Mouse (Mus musculus): ENCODE results near the gene Cd55b. TPM values are rescaled to one million over a fixed set of nuclear protein-coding genes. Genes with fewer than 3 reads are reported as not detected.
"Not testable (repeated sequence)": the region's sequence is repeated elsewhere in the genome, so short reads cannot be mapped to it uniquely, and the experiment has no call there.

Gene Cd55b
- under 1 TPM; 0.81 to 0.89 TPM for total RNA-seq (2021)
- long read RNA-seq, experiment 1, result 0 reads
- long read RNA-seq, experiment 2, result 0 reads

DNA sequence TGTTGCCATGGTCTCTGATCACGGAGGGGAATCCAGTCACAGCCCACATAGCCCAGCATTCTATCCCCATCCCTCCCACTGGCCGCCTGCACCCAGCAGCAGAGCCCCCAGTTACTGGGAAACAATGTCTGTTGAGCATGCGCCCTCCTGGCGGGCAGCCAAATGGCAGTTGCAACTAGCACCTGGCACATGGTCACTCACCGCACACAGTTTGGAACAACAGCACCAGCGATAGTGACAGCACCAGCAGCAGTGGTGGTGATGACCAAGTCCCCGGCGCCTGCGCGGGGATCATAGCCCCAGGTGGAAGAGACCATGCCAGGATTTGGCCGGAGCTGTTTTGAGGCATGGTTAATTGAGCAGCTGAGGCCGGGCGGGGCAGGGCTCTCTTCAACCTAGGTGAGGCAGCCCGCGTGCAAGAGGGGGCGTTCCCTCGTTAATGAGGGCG lies at the start of gene Cd55b:
Gene Cd55b (minus strand): TSS at position 346 of the 448 bp plus-strand sequence.
- no peak for DNase-seq (ENCODE audit: low spot score)

DNA sequence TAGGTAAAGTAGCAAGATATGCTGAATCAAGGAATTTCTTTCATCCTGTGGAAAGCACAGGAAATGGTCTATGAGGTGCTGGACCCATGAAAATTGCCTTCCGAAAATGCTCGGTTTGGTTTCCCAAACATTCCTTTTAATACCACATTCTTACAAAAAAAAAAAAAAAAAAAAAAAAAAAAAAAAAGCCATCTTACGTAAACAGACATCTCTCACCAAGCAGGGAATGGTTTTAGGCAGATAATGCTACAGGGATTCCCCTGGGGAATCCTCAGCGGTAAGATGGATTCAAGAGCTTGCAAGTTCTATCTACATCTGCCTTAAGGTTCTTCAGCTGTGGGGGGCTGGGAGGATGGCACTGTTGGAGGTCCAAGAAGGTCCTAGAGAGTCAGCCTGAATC lies 47.3 kb upstream of the Cd55b start:
- DNase-seq (ENCODE audit: low spot score), result no peak

DNA sequence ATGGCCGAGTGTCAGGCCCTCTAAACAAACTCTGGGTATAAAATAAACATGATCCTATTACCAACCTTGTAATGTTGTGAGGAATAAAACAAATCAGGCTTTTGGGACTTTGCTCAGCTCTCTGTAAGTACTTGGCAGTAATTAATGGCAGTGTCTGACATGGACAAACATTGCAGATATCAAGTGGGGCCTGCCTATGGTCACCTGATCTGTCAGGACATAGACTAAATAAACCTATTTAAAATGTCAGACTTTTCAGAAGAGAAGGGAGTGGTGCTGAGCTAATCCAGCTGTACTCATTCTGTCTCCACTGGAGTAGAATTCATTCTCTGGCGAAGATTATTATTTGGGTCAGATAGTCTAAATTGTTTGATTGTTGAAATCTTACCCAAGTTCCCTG lies 44.6 kb upstream of the Cd55b start:
- DNase-seq (ENCODE audit: low spot score), result no peak

DNA sequence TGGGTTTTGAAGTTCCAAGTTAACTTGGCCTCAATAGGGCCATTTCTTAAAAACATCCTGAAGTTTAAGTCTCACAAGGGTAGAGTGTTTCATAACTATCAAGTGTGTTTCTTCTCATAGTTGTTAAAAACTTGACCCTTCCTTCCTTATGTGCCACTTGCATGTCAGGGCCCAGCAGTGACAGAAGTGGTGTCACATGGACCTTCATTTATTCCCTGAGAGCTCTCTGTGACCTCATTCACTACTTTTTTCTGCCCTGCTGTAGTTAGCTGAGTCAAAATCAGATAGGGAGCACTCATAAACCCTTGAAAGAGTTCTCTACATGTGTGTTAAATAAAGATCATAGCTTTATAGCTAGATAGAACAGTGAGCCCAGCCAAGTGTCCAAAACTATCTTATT lies 41.4 kb upstream of the Cd55b start:
- no peak for DNase-seq (ENCODE audit: low spot score)

DNA sequence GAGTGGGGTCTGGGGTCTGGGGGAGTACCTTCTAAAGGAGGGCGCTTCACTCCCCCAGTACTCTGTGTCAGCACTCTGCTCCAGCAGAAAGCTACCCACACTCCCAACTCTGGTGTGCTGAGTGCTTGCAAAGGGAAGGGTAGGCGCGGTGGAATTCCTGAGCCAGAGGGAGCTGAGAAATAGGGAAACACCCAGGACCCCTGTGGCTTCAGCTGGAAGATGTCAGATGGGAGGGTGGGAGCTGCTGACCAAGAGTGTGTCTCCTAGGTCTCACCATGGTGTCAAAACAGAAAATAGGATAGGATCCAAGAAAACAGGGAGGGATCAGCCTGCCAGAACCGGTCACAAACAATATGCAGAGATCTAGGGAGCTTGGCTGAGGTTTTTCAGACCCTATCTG lies 40.1 kb upstream of the Cd55b start:
- peak; percentile 63 for DNase-seq (ENCODE audit: low spot score)

DNA sequence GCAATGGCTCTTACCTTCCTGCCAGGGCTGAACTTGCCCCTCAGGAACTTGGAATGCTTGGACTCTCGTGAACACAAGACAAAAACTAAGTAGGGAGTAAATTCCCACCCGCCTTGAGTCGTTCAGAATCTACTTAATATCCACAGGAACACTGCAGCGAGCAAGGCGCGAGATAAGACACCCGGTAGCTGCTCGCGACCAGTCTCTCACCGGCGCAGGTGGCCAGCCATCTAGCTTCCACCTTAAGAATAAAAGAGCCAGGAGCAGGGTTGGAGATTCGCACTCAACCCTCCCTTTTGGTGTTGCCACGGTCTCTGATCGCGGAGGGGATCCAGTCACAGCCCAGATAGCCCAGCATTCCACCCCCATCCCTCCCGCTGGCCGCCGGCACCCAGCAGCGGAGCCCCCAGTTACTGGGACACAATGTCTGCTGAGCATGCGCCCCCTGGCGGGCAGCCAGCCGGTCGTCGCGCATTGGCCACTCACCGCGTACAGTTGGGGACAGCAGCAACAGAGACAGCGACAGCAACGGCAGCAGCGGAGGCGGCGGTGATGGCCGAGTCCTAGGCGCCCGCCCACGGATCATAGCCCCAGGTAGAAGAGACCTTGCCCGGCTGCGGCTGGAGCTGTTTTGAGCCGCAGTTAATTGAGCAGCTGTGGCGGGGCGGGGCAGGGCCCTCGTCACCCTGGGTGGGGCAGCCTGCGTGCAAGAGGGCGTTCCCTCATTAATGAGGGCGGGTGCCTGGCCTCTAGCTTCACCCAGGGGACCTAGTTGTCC lies 39.5 kb upstream of the Cd55b start, which contains the start of gene Cd55:
Gene Cd55 (minus strand): TSS at position 661 of the 778 bp plus-strand sequence.
- peak; percentile 86 for DNase-seq (ENCODE audit: low spot score)

DNA sequence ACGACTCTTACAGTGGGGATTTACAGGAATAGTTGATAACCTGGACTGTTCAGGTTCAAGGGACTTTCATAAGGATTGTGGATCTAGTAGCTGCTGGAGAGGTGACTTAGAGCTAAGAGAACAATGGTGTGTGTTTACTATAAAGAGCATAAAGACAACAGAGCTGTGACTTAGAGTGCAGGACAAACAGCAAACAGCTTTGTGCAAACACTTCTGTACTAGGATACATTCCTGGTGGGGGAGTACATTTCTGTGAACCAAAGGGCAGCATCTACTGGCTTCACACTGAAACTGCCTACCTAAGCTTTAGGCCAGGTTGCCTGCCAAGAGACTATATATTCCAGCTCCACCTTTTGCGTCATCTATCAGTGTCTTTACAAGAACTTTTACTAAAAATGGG lies 32.3 kb upstream of the Cd55b start:
- DNase-seq (ENCODE audit: low spot score), result no peak

DNA sequence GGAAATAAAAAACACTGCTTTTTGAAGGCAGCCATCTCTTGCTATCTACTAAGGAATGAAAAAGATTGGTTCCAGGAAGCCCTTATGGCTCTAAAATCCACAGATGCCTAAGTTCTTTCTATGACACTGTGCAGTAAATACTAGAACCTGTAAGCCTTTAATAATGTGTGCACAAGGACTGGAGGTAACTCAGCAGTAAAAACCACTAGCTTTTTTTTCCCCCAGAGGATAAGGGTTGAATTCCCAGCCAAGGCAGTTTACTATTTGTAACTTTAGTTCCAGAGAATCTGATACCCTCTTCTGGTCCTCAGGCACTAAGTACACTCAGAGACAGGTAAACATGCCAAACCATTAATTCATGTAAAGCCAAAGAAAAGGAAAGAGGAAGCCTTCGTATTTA lies 20.1 kb upstream of the Cd55b start:
- not testable (repeated sequence) for DNase-seq (ENCODE audit: low spot score)

DNA sequence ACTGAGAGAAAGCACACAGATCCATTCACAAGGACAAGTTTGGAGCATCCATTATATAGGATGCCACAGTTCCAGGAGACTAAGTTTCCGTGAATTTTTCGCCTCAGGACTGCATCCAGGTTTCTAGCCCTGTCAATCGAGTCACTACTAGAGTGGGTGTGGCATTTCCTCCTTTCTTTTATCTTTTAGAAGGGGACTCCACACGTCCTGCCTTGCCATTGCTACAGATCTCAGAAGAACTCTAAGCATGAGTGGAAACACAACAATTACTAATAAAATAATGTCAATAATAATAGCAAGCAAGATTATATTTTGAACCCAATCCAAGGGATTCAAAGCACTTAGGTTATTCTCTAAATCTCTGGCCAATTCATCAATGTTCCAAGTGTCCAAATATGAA lies 8.1 kb upstream of the Cd55b start:
- DNase-seq (ENCODE audit: low spot score), result no peak

DNA sequence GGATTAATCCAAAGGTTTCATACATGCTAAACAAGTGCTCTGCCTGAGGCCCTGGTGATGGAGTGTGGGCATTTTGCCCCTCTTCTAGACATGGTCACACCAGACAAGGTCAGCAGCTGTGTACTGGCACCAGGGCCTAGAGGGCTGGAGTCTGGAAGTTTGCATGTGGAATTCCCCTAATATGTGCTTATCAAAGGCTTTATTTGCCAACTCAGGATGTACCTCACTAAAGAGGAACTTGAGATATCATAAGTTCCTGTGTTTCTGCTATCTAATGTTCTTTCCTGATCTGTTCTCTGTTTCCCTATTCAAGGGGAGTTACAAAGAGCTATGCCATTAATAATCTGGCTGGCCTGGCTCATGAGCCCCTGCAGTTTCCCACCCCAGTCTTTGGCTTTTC lies 5.9 kb upstream of the Cd55b start:
- DNase-seq (ENCODE audit: low spot score), result not testable (repeated sequence)

DNA sequence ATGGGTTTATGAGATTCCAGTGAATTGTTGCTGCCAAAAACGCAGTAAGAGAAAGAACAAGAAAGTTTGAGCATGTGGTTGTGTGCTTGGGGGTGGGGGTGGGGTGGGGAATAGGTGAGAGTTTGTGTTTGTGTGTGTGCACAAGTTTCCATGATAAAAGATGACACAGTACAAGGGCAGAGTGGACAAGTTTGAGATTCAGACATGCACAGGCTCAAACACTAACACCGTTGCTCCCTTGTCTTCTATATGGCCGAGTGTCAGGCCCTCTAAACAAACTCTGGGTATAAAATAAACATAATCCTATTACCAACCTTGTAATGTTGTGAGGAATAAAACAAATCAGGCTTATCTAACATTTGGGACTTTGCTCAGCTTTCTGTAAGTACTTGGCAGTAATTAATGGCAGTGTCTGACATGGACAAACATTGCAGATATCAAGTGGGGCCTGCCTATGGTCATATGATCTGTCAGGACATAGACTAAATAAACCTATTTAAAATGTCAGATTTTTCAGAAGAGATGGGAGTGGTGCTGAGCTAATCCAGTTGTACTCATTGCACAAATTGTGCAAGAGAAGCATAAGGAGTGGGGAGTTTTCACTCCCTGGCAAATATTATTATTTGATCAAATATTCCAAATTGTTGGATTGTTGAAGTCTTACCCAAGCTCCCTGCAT lies 4.5 kb upstream of the Cd55b start:
- not testable (repeated sequence) for DNase-seq (ENCODE audit: low spot score)

DNA sequence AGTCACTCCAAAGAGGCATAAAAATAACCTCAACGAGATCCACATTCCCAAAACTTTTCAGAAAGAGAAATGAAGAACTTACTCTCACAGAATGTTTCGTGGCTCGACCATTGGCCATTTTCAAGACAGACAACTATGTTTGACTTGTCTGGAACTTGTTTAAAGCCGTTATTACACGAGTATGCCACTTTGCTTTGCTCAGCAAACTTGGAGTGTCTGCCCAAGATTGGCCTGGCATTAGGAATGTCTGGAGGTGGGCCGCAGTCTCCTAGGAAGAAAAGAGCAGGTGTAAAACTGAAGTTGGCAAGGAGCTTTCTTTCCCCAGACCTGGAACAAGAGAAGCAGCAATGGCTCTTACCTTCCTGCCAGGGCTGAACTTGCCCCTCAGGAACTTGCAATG lies 776 bp downstream of the Cd55b start:
- DNase-seq (ENCODE audit: low spot score), result not testable (repeated sequence)

DNA sequence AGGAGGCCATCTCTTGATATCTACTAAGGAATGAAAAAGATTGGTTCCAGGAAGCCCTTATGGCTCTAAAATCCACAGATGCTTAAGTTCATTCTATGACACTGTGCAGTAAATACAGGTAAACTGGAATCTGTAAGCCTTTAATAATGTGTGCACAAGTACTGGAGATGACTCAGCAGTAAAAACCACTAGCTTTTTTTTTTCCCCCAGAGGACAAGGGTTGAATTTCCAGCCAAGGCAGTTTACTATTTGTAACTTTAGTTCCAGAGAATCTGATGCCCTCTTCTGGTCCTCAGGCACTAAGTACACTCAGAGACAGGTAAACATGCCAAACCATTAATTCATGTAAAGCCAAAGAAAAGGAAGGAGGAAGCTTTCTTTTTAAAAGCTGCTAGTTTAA lies 25.7 kb downstream of the Cd55b start:
- not testable (repeated sequence) for DNase-seq (ENCODE audit: low spot score)

DNA sequence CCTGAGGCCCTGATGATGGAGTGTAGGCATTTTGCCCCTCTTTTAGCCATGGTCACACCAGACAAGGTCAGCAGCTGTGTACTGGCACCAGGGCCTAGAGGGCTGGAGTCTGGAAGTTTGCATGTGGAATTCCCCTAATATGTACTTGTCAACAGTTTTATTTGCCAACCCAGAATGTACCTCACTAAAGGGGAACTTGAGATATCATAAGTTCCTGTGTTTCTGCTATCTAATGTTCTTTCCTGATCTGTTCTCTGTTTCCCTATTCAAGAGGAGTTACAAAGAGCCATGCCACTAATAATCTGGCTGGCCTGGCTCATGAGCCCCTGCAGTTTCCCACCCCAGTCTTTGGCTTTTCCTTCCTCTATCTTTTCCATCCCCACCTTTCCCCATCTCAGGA lies 35.5 kb downstream of the Cd55b start:
- DNase-seq (ENCODE audit: low spot score), result not testable (repeated sequence)

DNA sequence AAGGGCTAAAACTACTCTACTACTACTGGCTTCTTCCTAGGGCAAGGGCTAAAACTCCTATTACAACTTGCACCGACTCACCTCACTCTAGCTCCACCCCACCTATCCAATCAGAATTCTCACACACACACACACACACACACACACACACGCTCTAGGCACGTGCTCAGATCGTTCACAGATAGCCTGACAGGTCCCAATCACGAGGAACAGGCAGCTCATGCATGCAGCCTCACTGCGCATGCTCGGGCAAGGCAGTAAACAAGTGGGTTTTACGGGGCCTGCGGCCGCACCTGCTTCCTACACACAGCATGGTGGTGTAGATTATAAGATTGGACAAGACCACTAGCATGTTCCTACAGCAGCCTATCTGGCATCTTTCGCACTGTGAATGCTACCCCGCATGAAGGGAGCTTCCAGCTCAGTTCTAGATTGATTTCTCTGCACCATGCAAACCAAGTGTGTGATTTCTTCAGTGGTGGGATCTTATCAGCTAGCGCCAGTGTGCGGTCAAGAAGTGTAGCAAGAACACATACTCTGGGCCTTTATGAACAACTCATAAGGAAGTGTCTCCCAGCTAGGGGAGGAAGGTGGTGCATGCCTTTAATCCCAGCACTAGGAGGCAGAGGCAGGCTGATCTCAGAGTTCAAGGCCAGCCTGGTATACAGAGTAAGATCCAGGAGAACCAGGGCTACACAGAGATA lies 44.9 kb downstream of the Cd55b start:
- no peak for DNase-seq (ENCODE audit: low spot score)

DNA sequence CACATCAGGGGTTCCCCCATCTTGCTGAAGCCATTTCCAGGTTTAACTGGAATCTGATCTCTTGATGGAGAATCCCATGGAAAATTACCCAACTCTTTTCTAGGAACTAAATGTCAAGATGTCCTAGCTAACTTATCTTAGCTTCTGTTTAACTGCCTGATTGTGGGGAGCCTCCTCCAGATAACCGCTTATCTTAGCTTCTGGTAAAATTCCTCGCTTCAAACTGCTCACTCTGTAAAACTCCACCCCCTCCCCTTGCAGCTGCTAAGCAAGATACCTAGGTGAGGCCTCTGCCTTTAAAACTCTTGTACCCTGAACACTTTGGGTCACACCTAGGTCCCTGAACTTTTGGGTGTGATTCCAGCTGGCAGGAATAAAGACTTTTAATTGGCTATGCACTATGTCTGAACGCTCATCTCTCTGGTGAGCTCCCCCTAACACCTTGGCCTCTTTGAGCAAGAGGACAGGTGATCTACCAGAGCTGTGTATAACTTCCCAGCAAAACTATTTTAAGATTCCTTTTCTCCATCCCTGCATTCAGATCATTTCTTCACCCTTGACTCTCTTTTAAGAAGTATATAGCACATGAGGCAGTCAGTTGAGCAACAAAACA lies 48.5 kb downstream of the Cd55b start:
- no peak for DNase-seq (ENCODE audit: low spot score)

DNA sequence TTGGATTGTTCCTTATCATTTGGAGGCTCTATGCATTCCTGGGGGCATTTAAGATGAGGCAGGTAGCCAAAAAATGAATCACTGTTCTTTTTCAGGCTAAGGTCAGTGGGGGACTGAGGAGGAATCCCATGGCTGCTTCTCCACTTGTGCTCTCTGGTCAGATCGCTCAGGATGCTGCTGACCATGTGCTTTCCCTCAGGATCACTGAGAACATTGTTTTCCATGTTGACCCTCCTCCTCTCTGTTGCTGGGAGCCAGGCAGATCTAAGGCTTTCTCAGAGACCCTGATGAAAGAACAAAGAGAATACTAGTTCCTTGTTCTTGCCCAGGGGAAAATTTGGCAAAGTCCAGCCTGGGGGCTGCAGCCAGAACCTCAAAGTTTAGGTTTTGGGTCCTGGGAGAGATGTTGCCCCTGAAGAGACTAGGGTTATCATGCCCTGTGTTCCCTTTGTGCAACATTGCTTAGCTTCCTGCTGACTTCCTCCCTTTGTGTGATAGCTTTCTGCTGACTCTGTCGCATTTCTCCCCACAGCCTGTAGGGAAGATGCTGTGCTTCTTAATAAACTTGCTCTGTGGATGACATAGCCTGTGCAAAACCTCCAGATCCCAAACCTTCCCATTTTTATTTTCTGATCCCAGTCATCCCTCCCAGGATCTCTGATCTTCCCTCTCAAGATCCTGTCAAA lies 49.3 kb downstream of the Cd55b start:
- DNase-seq (ENCODE audit: low spot score), result no peak

DNA sequence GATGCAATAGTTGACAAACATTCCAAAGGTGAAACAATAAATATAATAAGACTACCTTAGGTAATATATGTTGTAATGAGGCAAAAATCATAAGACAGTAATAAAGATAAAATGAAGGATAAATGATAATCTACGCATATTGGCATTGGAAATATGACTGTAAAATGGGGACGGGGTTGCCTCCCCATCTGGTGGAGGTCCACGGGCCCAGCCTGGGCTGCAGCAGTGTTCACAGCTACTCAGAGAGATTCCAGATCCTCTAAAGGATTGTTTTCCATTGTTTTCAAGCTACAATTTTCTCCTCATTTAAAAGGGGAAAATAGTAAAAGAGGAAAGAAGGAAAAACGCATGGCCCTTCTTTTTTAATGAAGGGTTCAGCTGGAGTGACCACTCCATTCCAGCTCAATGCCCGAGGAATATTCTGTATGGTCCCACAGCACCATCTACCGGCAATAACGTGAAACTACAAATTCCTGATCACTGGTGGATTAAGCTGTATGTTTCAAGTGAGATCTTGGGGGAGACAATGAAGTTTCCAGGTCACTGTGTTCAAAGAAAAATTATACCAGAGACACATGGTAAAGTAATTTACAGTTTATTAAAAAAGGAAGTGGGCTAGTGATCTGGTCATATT lies 50.8 kb downstream of the Cd55b start:
- peak; percentile 51 for DNase-seq (ENCODE audit: low spot score)

DNA sequence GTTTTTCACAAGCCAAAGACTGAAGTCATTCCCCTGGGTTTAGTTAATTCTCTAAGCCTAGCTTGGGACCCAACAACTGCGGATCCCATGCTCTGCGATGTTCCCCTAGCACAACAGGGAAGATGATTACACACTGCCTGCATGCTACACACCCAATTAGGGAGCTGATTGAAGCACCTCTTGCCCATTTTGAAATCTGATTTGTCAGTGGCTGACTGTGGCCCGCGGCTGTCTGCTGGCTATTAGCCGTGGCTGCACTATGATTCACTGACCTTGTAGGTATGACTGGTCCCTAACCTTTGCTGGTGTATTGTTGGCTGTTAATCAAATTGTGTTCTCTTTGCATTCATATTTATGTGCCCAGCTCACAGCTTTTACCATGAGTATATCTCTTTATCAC lies 51.5 kb downstream of the Cd55b start:
- no peak for DNase-seq (ENCODE audit: low spot score)

DNA sequence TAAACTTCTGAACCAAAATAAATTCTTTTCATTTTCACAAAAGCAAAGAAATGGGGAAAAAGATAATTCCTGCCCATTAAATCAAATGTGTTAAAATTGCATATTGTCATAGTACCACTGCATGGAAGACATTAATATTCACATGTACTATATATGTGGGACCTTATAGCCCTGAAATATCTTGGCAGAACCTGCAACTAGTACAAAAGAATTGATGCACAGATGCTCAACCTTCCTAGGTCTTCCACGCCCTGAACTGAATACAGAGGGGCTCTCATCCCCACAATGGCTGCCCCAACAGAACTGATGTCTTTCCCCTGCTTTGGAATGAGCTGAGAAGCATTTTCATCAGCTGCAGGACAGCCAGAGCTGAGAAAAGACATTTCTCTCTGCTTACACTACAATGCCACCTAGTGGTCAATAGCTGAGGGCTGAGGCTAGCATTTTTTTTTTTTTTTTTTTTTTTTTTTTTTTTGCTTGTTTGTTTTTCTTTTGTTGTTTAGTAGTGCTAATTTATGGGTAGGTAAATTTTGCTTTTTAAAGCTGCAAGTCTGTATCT lies 72.7 kb downstream of the Cd55b start:
- peak; percentile 11 for DNase-seq (ENCODE audit: low spot score)
